Mouse (Mus musculus) adrenal gland, postnatal 10 days (tissue): Measurements from ENCODE around the gene Sema4b. TPM values are rescaled to one million over a fixed set of nuclear protein-coding genes. Genes with fewer than 3 reads are reported as not detected.

Experiments
- DNase-seq: peaks from one replicate; pipeline ENCODE4 v3.0.0; 2021; ENCODE audit warnings: mixed read lengths
- long read RNA-seq, 2 experiments: library from polyadenylated mRNA; stranded (forward); transcript quantifications; one replicate each; pipeline ENCODE4 v2.0.0; 2021
- total RNA-seq, 2 experiments: library from RNA; stranded (reverse); gene quantifications; 2 replicates each; pipeline ENCODE4 v1.2.3; 2021

Sema4b gene
- 10 to 100 TPM; 39.0 to 44.3 TPM for total RNA-seq
- long read RNA-seq, experiment 1, transcript Sema4b-204 (14 exons, 3,760 nt), result major isoform, 9 of 32 reads
- long read RNA-seq, experiment 1, partial matches to known transcripts, result 6 of 32 reads
- long read RNA-seq, experiment 1, other reads (novel, unspliced or antisense), result 14 of 32 reads
- long read RNA-seq, experiment 2, partial matches to known transcripts, result 0 of 7 reads
- long read RNA-seq, experiment 2, other reads (novel, unspliced or antisense), result 1 of 7 reads

DNA sequence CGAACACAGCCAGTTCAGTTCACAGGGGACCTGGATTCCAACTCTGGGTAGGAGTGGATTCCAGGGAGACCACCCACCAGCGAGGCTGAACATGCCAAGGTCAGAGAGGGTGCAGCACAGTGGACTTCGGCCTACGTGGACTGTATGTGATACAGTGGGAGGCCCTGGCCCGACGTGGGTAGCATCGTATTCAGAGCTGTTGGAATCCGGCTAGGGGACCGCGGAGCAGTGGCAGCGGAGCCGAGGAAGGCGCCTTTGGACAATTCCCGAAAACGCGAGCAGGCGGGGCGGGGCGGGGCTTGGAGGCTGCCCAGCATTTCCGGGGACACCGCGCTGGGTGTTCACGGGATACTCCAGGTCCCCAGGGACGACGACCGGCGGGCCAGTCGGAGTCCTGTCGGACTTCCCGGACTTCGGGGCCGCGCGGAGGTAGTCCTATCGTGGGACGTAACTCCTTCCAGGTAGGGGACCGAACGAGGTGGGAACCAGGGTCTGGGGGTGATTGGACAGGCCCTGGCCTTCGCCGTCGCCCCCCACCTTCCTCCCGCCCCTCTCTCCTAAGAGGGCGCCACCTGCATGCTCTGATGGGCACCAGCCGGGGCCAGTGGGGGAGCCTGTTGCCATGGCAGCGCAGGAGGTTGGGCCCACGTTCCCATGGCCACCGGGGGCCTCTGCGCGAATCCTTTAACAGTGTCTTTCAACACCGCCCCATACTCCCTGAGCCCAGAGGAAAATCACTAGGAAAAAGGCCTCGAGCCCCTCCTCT is at the start of gene Sema4b:
Sema4b (plus strand) TSS at position 311 of the 766 bp plus-strand sequence.
- peak; percentile 98 for DNase-seq

DNA sequence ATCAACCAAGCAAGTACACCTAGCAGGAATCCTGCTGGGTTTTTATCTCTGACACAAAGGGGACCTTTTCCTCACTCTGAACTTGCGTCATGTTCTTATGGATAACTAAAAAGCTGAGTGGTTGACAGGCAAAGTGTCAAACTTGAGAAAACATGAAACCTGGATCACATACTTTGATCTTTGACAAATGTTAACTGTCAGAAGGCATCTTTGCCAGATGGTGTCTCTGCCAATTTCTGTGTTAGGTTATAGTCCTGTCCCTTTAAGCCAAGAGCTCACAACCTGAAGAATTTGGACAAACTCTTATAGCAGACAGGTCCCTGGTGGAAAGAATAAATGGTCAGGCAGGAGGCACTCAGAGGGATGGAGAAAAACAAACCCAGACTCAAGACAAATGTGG is 48.3 kb upstream of the Sema4b start:
- DNase-seq, result no peak

DNA sequence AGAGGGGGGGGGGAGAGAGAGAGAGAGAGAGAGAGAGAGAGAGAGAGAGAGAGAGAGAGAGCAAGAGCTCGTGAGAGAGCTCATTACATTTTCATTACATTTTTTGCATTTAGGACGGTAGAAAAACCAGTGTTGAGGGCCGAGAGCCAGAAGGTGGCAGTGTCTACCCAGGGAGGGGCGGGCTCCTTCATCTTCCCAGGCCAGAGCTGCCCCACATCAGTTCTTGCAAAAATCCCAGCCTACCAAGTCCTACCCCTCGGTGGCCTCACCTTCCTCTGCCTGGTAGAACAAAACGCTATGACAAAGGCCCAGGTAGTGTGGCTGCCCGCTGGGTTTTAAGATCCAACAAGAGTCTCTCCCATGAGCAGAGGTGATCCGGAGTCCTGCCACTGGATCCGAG is 45.8 kb upstream of the Sema4b start:
- peak; percentile 87 for DNase-seq

DNA sequence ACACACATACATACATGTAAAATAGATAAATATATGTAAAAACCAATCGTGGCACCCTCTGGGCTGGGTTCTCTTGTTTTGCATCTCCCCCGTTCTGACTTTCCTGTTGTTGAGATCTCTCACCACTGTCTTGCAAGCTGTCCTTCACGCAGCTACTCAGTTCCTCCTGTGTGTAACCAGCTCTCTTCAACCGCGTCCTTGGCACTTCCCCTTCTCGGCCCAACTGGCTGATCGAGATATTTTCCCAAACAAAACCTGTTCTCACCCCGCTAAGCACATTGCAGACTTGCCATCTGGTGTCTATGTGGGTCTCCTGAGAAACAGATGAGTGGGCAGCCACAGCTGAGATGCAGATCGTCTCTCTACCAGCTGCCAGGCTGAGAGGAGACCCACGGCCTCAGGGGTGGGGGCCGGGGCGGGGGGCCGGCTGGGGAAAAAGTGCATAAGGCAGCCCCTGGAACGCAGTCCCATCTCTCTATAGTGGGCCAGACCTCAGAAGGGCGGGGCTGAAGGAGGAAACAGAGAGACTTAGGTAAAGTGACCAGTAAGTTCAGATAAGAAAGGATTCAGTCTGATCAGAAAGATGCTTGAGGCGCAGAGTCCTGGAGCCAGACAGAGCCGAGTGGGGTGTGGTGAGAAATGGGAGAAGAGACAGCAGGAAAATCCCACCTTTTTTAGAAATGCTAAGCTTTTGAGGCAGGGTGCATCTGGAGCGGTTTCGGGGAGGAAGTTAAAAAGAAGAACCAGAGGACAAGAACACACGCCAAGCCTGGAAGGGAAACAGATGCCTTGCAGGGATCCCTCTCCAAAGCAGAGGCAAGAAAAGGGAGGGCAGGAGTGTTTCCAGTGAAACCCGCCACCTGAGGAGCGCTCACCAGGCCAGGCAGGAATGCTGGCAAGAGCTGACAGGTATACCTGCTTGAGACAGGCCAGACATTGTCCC is 43.0 kb upstream of the Sema4b start:
- peak; percentile 45 for DNase-seq

DNA sequence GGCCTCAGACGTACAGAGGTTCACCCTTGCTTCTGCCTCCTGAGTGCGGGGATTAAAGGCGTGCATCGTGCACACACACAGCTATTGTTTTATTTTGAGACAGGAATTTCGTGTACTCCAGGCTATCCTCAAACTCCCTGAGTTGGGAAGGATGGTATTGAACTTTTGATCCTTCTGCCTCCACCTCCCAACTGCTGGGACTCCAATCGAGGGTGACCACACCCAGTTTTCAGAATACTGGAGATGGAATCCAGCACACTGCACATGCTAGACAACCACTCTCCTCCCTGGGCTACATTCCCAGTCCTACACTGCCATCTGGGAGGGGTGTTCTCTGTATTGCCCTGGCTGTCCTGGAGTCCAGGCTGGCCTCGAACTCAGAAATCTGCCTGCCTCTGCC is 41.9 kb upstream of the Sema4b start:
- DNase-seq, result no peak

DNA sequence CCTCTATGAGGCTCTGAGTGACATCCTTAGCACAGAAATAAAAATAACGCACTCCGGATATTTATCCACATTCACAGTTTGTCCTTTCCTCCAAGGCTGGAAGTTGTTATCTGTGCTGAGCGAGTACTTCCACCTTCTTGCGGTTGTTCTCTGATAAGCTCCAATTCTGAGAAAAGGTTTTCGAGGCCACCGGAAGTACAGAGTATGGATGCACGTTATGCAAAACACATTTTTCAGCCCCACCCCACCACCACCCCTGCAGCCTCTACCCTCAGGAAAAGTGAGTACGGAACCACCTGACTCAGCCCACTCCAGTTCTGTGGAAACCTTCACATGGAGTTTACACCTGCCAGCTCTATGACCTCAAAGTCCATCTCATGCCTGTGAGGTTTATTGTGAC is 40.6 kb upstream of the Sema4b start:
- no peak for DNase-seq

DNA sequence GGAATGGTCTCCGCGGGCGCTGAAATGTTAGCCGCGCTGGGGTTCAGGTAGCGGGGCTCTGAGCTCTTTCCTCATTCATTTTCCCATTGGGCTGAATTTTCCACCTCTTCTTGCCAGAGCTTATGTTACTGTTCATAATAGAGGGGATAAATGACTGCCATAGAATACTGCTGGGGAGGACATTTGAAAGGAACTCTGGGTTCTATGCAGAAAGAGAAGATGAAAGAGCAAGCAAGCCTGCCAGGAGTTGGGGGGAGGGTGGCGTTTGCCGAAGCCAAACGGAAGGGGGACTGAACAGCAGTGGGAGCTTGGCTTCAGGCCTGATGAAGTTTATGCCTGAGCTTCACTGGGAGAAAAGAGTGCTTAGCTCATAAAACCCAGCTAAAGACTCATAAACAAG is 37.3 kb upstream of the Sema4b start:
- no peak for DNase-seq

DNA sequence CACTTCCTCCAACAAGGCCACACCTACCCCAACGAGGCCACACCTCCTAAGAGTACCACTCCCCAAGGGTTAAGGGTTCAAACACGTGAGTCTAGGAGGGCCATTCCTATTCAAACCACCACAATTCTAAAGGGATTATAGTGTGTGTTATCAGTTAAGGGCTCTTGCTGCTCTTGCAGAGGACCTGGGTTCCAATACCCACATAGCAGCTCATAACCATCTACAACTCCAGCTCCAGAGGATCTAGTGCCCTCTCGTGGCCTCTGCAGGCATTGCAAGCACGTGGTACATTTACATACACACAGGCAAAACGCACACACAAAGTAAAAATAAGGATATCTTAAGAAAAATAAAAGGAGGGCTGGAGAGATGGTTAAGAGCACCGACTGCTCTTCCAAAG is 34.5 kb upstream of the Sema4b start:
- no peak for DNase-seq

DNA sequence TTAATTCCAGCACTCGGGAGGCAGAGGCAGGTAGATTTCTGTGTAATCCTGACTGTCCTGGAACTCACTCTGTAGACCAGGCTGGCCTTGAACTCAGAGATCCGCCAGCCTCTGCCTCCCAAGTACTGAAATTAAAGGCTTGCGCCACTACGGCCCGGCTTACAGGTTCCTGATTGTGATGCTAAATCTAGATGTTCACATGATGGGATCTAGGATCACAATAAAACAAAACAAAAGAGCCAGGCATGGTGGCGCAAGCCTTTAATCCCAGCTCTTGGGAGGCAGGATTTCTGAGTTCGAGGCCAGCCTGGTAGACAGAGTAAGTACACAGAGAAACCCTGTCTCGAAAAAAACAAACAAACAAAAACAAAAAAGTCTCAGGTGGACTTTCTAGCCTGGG is 33.9 kb upstream of the Sema4b start:
- DNase-seq, result no peak

DNA sequence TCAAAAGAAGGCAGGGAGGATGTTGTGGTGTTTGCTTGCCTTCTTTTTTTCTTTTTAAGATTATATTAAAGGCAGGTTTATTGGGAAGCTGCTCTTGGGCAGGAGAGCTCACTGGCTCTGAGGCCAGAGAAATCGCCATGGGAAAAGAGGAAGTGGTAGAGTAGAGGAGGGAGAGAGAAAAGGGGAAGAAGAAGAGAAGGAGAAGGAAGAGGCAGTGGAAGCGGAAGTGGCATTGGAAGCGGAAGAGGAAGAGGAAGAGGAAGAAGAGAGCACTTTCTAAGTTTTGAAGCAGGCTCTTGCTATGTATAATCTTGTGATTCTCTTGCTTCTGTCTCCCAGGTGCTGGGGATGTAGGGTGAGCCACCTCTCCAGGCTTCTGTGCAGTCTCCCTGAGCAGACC is 32.0 kb upstream of the Sema4b start:
- DNase-seq, result no peak

DNA sequence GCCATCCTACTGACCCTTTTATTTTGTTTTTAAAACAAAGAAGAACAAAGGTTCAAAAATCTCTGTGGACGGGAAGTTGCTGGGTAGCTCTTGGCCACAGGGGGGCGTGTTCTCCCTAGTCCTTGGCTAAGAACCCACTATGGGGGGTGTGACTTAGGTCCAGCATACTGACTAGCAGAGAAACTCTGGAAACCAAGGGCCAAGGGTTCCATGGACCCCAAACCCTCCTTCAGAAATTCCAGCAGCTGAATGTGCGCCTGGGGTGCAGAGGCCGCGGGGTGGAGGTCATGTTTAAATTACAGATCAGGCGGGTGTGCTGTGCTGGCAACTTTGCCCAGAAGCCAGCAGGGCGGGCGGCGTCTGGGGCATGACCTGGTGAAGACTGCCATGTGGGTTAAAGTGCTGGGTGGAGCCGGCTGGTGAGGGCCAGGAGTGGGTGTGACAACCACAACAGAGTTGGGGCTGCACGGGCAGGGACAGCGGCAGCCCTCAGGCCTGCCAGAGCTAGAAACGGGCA is 29.9 kb upstream of the Sema4b start:
- DNase-seq, result peak; percentile 84

DNA sequence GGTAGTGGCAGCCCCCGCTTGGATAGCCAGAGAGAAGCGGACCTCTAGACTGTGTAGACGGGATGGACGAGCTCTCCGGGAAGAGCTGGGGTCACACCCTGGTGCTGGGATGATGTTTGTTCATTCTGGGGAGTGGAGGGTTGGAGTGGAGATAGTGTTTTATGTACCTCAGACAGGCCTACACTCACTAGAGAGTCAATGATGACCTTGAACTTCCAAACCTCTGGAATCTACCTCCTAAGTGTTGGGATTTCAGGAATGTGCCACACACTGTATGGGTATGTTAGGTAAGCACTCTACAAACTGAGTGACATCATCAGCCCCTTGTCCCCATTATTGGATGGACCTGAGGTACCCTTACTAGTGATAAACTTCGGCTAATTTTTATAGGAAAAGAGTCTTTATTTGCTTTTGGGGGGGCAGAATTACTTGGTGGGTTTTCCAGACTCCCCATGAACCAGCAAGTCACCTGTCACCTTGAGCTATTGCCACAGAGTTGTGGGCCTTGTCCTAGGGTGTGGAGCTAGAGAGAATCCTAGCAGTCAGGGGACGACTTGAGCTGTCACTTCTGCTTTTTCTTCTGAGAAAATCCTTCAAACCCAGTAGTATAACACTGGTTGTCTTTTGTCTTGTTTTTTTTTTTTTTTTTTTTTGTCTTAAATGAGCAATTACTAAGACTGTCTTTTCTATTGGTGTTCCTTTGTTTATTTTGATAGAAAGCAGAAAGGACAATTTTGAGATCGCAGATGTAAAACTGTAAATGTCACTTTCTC is 28.0 kb upstream of the Sema4b start:
- DNase-seq, result no peak

DNA sequence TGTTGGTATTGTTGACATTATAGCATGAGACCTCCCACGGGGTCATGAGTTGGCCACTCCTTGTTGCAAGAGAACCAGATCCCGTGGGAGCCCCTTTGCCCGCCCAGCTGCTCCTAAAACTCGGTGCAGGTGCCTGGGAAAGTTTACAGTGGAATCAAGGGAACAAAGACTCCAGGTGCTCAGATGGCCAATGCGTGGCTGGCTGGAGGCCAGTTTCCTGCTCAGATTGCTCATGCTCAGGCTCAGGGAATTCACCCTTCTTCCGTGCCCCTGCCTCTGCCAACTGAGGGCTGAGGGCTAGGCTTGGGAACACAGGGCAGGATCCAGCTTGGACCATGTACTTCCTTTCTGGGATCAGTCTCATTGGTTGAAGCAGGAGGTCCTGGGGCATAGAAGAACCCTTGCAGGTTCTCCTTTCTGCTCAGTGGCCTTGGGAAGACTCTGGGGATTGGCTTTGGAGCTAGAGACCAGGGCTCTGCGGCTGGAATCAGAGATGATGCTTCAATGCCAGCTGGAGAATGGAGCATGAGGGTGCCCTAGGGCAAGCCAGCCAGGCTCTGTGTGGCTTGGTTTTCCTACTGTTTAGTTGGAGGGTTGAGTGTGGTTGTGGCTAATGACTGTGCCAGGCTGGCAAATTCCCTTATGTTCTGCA is 26.2 kb upstream of the Sema4b start:
- DNase-seq, result peak; percentile 61

DNA sequence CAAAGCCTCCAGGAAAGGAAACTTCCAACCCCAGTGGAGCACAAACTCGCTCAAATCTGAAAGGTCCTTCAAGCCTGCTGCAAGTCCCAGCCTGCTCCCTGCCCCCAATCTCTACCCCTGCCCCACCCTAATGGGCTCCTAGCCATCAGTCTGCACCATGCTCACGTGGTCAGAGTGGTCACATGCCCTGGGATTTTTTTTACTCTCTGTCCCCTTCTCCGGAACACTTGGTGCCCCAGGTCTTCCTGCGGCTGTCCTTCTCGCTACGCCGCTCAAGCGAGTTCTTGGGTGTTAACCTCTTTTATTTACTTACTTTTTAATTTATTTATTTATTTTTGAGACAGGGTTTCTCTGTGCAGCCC is 25.7 kb upstream of the Sema4b start:
- peak; percentile 76 for DNase-seq

DNA sequence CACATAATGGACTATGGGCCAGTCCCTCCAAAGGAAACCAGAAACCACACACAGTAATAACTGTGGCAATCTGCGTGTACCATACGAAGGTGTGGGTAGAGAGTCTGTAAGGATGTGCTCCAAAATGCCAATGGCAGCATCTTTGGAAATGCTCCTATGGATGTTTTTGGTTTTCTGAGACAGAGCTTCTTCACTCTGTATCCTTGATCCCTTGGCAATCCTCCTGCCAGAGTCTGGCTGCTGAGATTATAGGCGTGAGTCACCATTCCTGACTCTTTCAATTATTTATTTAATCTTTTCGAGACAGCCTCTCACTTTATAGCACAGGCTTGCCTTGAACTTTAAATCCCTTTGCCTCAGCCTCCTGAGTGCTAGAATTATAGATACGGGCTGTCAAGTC is 21.2 kb upstream of the Sema4b start:
- DNase-seq, result peak; percentile 63

DNA sequence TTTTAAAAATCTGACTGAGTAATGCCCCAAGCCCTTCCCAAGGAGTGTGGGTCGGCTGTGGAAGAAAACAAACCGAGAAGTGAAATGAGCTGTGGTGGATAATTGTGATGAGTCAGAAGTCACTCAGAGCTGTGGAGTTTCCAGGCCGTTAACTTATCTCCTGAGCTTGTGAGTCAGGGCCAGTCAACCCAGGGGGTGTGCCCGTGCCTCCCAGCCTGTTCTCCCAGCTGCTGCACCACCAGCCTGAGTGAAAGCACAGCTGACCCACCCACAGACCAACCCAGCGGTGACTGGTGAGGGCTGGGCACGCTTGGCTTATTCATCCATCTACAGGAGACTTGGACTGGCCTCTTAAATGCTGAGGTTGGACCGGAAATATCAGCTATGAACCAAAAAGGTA is 19.9 kb upstream of the Sema4b start:
- DNase-seq, result peak; percentile 82

DNA sequence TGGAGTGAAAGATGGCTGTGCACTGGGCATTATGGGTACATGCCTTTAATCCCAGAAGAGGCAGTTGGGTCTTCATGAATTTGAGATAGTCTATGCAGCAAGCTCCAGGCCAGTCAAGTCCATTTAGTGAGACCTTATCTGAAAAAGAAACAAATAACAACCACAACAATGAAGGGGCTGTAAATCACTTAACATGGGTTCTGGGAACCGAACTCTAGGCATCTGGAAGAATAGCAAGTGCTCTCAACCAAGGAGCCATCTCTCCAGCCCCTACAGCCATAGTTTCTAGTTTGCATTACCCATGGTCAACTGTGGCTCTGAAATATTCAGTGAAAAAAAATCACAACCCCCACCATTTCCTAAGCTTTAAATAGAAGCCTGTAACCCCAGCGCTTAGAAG is 16.8 kb upstream of the Sema4b start:
- no peak for DNase-seq

DNA sequence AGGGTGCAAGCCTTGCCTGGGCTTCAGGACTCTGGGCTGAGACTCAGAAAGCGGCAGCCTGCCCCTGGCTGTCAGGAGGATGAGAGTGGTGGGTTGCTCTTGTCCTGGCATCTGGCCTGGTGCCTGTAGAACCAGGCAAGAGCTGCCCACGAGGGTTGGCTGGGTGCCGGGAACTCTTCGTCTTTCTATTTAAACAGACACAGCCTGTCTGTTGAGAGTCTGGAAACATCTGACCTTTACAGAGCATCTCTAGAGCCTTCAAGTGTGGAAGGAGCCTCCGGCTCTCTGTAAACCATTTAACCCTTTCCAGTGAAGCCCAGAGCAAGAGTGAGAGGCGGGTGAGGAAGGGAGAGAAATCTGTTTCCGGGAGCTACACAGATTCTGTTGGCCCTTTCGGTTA is 15.3 kb upstream of the Sema4b start:
- DNase-seq, result peak; percentile 78

DNA sequence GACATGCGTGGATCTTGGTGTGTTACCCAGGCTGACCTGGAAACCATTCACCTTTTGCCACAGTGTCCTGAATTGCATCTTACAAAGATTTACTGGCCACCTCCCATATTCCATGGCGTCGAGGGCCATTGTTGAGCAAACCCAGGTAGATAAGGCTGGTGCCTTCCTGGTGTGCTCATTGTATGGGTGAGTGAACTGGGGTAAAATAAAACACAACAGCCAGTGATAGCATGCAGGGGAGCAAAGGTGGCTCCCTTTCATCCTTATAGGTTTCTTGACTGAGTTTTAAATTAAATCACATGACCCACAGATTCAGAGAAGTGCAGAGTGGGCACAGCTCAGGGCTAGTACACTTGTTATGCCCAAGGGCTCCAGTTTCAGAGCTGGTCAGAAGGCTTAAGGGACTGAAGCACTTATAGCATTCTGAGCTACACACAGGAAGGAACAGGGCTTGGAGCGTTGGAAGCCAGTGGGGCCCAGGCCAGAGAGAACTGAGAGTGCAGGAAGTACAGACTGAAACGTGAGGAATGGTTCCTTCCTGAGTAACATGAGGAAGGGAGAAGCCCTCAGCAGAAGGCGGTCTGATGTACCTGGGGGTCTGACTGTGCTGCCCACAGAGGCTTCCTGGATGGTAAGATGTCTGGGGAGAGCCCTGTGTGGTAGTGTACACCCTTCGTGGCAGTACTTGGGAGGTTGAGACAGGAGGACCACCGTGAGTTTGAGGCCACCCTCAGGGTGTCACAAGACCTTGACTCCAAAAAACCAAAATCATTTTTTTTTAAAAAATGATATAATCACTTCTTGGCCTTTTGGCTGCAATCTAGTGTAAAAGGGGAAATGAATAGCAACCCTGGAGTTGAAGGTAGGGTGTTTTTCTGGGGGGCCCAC is 14.3 kb upstream of the Sema4b start:
- DNase-seq, result no peak

DNA sequence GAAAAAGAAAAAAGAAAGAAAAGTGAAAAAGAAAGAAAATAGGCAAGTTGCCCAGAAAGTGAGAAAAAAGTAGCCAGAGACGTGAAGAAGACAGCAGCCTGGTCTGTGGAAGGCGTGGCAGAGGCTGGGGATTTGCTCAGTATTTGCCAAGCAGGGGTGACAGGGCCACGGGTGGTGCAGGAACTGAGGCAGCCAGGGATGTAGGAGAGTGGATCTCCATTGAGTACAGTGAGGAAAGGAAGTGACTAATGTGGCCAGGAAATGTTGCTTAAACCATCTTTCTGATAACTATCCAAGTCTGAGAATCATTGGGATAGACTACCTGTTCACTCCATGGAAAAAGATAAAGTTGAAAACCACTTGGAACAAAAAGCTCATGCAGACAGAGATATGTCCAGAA is 10.5 kb upstream of the Sema4b start:
- no peak for DNase-seq
